Mouse (Mus musculus): ENCODE measurements at regions not wholly inside any gene's neighbourhood (a gene's known extent, or its start where the extent isn't known, plus 50 kb on each side); places are given as distances from the start of the nearest gene placed in this dataset.

DNA sequence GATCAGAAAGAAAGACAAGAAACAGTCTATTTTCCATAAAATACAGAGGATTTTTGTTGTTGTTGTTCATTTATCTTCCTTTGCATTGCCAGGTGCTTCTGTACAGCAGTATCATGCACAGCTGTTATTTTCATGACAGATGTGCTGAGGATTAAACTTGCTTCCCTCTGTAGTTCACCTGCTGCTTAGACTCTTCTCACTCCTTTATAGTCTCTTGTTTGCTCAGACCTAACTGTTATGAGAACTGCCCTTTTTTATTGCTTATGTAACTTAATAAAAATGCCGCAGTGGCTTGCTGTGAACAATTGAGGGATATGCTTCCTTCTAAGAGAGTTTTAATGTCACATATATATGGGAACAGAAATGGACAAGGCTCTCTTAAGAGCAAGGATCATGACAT is 467.1 kb downstream of the Adcyap1 start:
- WGBS: 68% methylated on average over 1 of the region's 1 CpGs
- ATAC-seq (ENCODE audit: low FRiP score, low TSS enrichment) (no peak), DNase-seq (ENCODE audit: low spot score) (no peak)
- H3K4me1 ChIP-seq (replicated peaks; ENCODE audit: control insufficient read depth, insufficient read depth): no peaks in the 10 kb centered on the region
- H3K27me3 ChIP-seq (ENCODE audit: control insufficient read depth, insufficient read depth, low read length): no peaks in the 10 kb centered on the region
- no peak overlapping the region for H3K9ac ChIP-seq (ENCODE audit: low read length)
- TF ChIP-seq CTCF (IDR thresholded peaks at IDR 0.05; ENCODE audit: low read depth): no peak
- no peak for TF ChIP-seq EP300 (optimal IDR thresholded peaks at IDR 0.05)
- H3K36me3 ChIP-seq (ENCODE audit: control insufficient read depth, insufficient read depth, low read length): no peaks in the 10 kb centered on the region
- H3K27ac ChIP-seq (replicated peaks): no peak overlapping the region
- no peak overlapping the region for H3K4me3 ChIP-seq (ENCODE audit: low read depth, low read length)
- H3K9me3 ChIP-seq (ENCODE audit: control insufficient read depth, low read length): no peaks in the 10 kb centered on the region
- H3K4me2 ChIP-seq (replicated peaks; ENCODE audit: low read depth): no peak overlapping the region

DNA sequence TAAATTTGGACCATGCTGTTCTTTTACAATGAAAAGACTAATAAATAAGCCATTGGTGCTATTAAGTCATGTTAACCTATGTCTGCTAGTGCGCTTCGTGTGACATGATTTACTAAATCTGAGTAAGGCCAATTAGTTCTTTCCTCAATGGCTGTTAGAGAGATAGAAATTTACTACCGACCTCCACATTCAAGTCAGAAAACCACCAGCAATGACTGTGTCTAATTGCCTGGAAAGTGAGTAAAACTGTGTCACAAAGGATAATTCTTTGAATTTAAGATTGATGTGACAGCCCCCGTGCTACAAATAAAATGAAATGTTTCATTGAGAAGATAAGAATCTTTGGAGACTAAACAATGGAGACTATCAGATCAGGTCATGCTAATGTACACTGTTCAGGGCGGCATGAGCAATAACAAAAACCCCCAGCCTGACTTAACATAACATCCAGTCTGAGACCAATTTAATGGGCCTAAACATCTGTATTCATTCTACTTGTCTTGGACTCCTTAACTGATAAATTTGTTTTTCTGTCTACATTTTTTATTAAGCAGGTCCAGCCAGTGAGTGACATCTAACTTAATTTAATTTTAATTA is 477.6 kb downstream of the Adcyap1 start:
- ATAC-seq (ENCODE audit: low FRiP score, low TSS enrichment) (no peak), DNase-seq (ENCODE audit: low spot score) (no peak)
- no peak for TF ChIP-seq EP300 (optimal IDR thresholded peaks at IDR 0.05)
- TF ChIP-seq CTCF (IDR thresholded peaks at IDR 0.05; ENCODE audit: low read depth): no peak
- H3K9me3 ChIP-seq (ENCODE audit: control insufficient read depth, low read length): no peaks in the 10 kb centered on the region
- H3K4me2 ChIP-seq (replicated peaks; ENCODE audit: low read depth): no peak overlapping the region
- no peak overlapping the region for H3K4me3 ChIP-seq (ENCODE audit: low read depth, low read length)
- no peak overlapping the region for H3K9ac ChIP-seq (ENCODE audit: low read length)
- H3K36me3 ChIP-seq (ENCODE audit: control insufficient read depth, insufficient read depth, low read length): no peaks in the 10 kb centered on the region
- H3K27me3 ChIP-seq (ENCODE audit: control insufficient read depth, insufficient read depth, low read length): no peaks in the 10 kb centered on the region
- H3K27ac ChIP-seq (replicated peaks): no peak overlapping the region
- WGBS: 36% methylated on average over 5 of the region's 5 CpGs
- no peaks in the 10 kb centered on the region for H3K4me1 ChIP-seq (replicated peaks; ENCODE audit: control insufficient read depth, insufficient read depth)

DNA sequence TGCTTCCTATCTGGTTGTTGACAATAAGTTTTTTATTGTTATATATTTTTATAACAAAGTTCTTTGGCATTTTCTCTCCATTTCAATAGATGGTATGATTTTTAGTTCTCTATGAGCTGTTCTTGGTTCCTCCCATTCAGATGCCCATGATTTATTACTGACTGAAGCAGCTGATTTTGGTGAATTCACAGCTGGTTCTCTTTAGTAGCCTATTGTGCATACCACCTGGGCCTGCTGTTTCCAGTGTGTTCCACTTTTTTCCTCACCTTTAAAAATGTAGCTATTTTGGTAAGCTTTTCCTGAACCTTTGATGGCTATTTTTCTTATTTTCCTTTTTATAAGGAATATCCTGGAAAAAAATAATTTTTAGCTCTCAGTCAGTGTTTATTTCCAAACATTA is 501.9 kb downstream of the Adcyap1 start:
- H3K27ac ChIP-seq (replicated peaks): no peak overlapping the region
- DNase-seq (ENCODE audit: low spot score): no peak
- no peaks in the 10 kb centered on the region for H3K27me3 ChIP-seq (ENCODE audit: control insufficient read depth, insufficient read depth, low read length)
- no peak overlapping the region for H3K4me2 ChIP-seq (replicated peaks; ENCODE audit: low read depth)
- H3K36me3 ChIP-seq (ENCODE audit: control insufficient read depth, insufficient read depth, low read length): no peaks in the 10 kb centered on the region
- no peaks in the 10 kb centered on the region for H3K4me1 ChIP-seq (replicated peaks; ENCODE audit: control insufficient read depth, insufficient read depth)
- no peak overlapping the region for H3K4me3 ChIP-seq (ENCODE audit: low read depth, low read length)
- H3K9ac ChIP-seq (ENCODE audit: low read length): no peak overlapping the region
- TF ChIP-seq CTCF (IDR thresholded peaks at IDR 0.05; ENCODE audit: low read depth) (no peak), EP300 (optimal IDR thresholded peaks at IDR 0.05) (no peak)
- H3K9me3 ChIP-seq (ENCODE audit: control insufficient read depth, low read length): no peaks in the 10 kb centered on the region
- ATAC-seq (ENCODE audit: low FRiP score, low TSS enrichment): no peak

DNA sequence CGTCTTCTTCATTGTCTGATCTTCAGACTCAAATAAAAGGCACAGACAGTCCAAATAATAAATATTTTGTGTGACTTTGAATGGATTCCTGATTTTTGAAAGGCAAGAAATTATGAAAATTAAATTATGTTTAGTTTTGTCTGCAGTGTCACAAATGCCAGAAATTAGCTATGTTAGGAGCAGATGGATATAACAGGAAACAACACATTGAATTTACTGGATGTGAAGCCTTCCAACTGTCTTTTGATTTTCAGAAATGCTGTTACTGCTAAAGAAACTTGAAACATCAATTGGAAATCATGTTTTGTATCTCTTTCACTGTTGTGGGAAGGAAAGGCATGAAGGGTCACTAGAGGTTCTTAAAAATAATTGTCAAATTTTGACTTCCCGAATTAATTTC is 518.8 kb downstream of the Adcyap1 start:
- no peak for ATAC-seq (ENCODE audit: low FRiP score, low TSS enrichment)
- no peak for DNase-seq (ENCODE audit: low spot score)

DNA sequence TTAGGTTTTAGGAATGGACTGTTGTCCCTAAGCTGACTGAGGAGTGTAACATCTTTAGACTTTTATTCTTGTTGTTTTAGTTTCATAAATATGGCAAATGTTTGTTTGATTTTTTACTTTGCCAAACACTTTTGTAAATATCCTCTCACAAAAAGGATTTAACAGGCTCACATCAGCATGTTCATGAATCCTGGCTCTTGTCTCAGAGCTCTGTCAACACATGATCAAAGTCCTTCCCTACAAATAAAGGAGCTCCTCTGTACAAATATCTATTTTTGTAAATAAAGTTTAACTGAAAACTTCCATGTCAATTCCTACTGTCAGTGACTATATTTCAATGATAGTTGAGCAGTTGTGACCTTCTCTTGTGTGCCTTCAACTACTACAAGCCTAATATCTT is 542.5 kb downstream of the Adcyap1 start:
- no peaks in the 10 kb centered on the region for H3K36me3 ChIP-seq (ENCODE audit: control insufficient read depth, insufficient read depth, low read length)
- H3K4me2 ChIP-seq (replicated peaks; ENCODE audit: low read depth): no peak overlapping the region
- no peaks in the 10 kb centered on the region for H3K4me1 ChIP-seq (replicated peaks; ENCODE audit: control insufficient read depth, insufficient read depth)
- no peaks in the 10 kb centered on the region for H3K27me3 ChIP-seq (ENCODE audit: control insufficient read depth, insufficient read depth, low read length)
- no peak for DNase-seq (ENCODE audit: low spot score)
- H3K27ac ChIP-seq (replicated peaks): no peak overlapping the region
- H3K9me3 ChIP-seq (ENCODE audit: control insufficient read depth, low read length): no peaks in the 10 kb centered on the region
- H3K9ac ChIP-seq (ENCODE audit: low read length): no peak overlapping the region
- no peak overlapping the region for H3K4me3 ChIP-seq (ENCODE audit: low read depth, low read length)
- TF ChIP-seq EP300 (optimal IDR thresholded peaks at IDR 0.05): no peak
- no peak for TF ChIP-seq CTCF (IDR thresholded peaks at IDR 0.05; ENCODE audit: low read depth)
- no peak for ATAC-seq (ENCODE audit: low FRiP score, low TSS enrichment)

More for the DNA sequence above, 518.8 kb downstream of the Adcyap1 start:
- no peak for TF ChIP-seq CTCF (IDR thresholded peaks at IDR 0.05; ENCODE audit: low read depth)
- no peak for TF ChIP-seq EP300 (optimal IDR thresholded peaks at IDR 0.05)
- no peaks in the 10 kb centered on the region for H3K9me3 ChIP-seq (ENCODE audit: control insufficient read depth, low read length)
- H3K4me2 ChIP-seq (replicated peaks; ENCODE audit: low read depth): no peak overlapping the region
- H3K4me1 ChIP-seq (replicated peaks; ENCODE audit: control insufficient read depth, insufficient read depth): no peaks in the 10 kb centered on the region
- no peaks in the 10 kb centered on the region for H3K36me3 ChIP-seq (ENCODE audit: control insufficient read depth, insufficient read depth, low read length)
- WGBS: 81% methylated on average over 2 of the region's 2 CpGs
- H3K27ac ChIP-seq (replicated peaks): no peak overlapping the region
- H3K4me3 ChIP-seq (ENCODE audit: low read depth, low read length): no peak overlapping the region
- H3K27me3 ChIP-seq (ENCODE audit: control insufficient read depth, insufficient read depth, low read length): no peaks in the 10 kb centered on the region
- H3K9ac ChIP-seq (ENCODE audit: low read length): no peak overlapping the region

- Histone ChIP-seq H3K4me1 (replicated peaks; ENCODE audit: control insufficient read depth, insufficient read depth) (no peaks in the 10 kb centered on the region), H3K4me2 (replicated peaks; ENCODE audit: low read depth) (no peak overlapping the region), H3K4me3 (ENCODE audit: low read depth, low read length) (no peak overlapping the region), H3K9me3 (ENCODE audit: control insufficient read depth, low read length) (no peaks in the 10 kb centered on the region), H3K27ac (replicated peaks) (no peak overlapping the region), H3K36me3 (ENCODE audit: control insufficient read depth, insufficient read depth, low read length) (no peaks in the 10 kb centered on the region), H3K27me3 (ENCODE audit: control insufficient read depth, insufficient read depth, low read length) (no peaks in the 10 kb centered on the region), H3K9ac (ENCODE audit: low read length) (no peak overlapping the region)
- no peak for DNase-seq (ENCODE audit: low spot score)
- TF ChIP-seq EP300 (optimal IDR thresholded peaks at IDR 0.05) (no peak), CTCF (IDR thresholded peaks at IDR 0.05; ENCODE audit: low read depth) (peak; percentile 68)
- ATAC-seq (ENCODE audit: low FRiP score, low TSS enrichment): no peak
- WGBS: 3% methylated on average over 1 of the region's 1 CpGs
These were observed 563.5 kb downstream of the Adcyap1 start for GRCm38 (mm10) chr17:93762349-93762748.
